Mouse (Mus musculus): ENCODE data around the gene Cdkl2.

GRCm38 (mm10) chr5:92076273-92076672 lies 32.6 kb upstream of the Cdkl2 start:
- TF ChIP-seq POLR2A (IDR thresholded peaks at IDR 0.05; ENCODE audit: low read depth, low read length) (no peak), E2F4 (IDR thresholded peaks at IDR 0.05; ENCODE audit: insufficient replicate concordance, low read depth, low read length) (no peak), CTCF (conservative IDR thresholded peaks at IDR 0.05 in 1 of 2, IDR thresholded peaks at IDR 0.05 in 1 of 2; ENCODE audit: low read depth in 2 of 2, low read length in 2 of 2) (peak in 1 of 2 experiments; percentile 35; a peak in 2 of 4 replicates), HCFC1 (IDR thresholded peaks at IDR 0.05; ENCODE audit: low read depth, low read length) (no peak), EP300 (IDR thresholded peaks at IDR 0.05; ENCODE audit: low read length) (no peak), ZNF384 (IDR thresholded peaks at IDR 0.05; ENCODE audit: low read depth, low read length) (no peak), SMC3 (IDR thresholded peaks at IDR 0.05; ENCODE audit: low read depth, low read length) (no peak; the same call in 1 of the 2 replicates), TBP (conservative IDR thresholded peaks at IDR 0.05; ENCODE audit: low read depth, low read length) (no peak), SIN3A (IDR thresholded peaks at IDR 0.05; ENCODE audit: low read length) (no peak), KAT2A (IDR thresholded peaks at IDR 0.05; ENCODE audit: insufficient replicate concordance, low read length) (no peak), MXI1 (IDR thresholded peaks at IDR 0.05; ENCODE audit: low read depth, low read length) (no peak), IRF4 (IDR thresholded peaks at IDR 0.05; ENCODE audit: low read depth, low read length) (no peak), USF1 (IDR thresholded peaks at IDR 0.05; ENCODE audit: low read depth, low read length) (no peak), RCOR1 (conservative IDR thresholded peaks at IDR 0.05; ENCODE audit: low read depth, low read length) (no peak)
